8 mouse cellular contexts compared by ENCODE assay signal in genomic region chr10:62332514-62332913, GRCm38 (mm10). TPM values are rescaled to one million over a fixed set of nuclear protein-coding genes. Genes with fewer than 3 reads are reported as not detected.
DNase-seq lines count a peak whose midpoint lies in the region; ATAC-seq and TF ChIP-seq lines count a peak whose summit lies in the region.

No protein-coding gene starts in this region.

- DNase-seq in gastrocnemius, adult 2 months: peak; percentile 55
- DNase-seq in gastrocnemius, adult 8-10 months (ENCODE audit: low spot score in 2 of 2): no peak
- DNase-seq in adrenal gland, postnatal 36 days: peak; percentile 43 to 57
- peak; percentile 61 for DNase-seq in fibroblast of lung, adult 2 months (ENCODE audit: low read depth)
- DNase-seq in kidney, adult 11 months: peak; percentile 53
- DNase-seq in liver, embryonic 11.5 days (ENCODE audit: low spot score): peak; percentile 67
- peak; percentile 41 for DNase-seq in right cerebral cortex, postnatal 14 days

- intact Hi-C loops in gastrocnemius, adult 2 months (cut with DNase I): no loop called here

- H3K36me3 ChIP-seq in liver, embryonic 11.5 days (ENCODE audit: control insufficient read depth, insufficient read depth, low read length): 0 out of 2 replicates have a peak, but pooled peaks cover 3% of the 10 kb centered on the region

- TF ChIP-seq CTCF in gastrocnemius, adult 2 months (IDR thresholded peaks at IDR 0.05): no peak

- no peaks in the 10 kb centered on the region for H3K27me3 ChIP-seq in liver, embryonic 11.5 days (replicated peaks; ENCODE audit: control insufficient read depth, insufficient read depth, low read length)

- WGBS in liver, embryonic 11.5 days: 17% methylated on average over 7 of the region's 7 CpGs

- H3K27ac ChIP-seq in gastrocnemius, adult 2 months: peak overlapping the region; percentile 63
- peak overlapping the region; percentile 90 for H3K27ac ChIP-seq in liver, embryonic 11.5 days (ENCODE audit: low read depth, low read length)

- H3K4me3 ChIP-seq in gastrocnemius, adult 2 months: peak overlapping the region; percentile 54
- H3K4me3 ChIP-seq in liver, embryonic 11.5 days (ENCODE audit: low read depth, low read length): peak overlapping the region; percentile 7

- H3K4me2 ChIP-seq in liver, embryonic 11.5 days: peak overlapping the region; percentile 65

- peak; percentile 81 for ATAC-seq in liver, embryonic 11.5 days (replicated peaks; ENCODE audit: low FRiP score)
- ATAC-seq in granulocyte monocyte progenitor cell, adult 5-6 weeks (replicated peaks; ENCODE audit: poor library complexity, severe bottlenecking): no peak

- H3K4me1 ChIP-seq in liver, embryonic 11.5 days (replicated peaks; ENCODE audit: control insufficient read depth, insufficient read depth, low read length): peaks cover 80% of the 10 kb centered on the region

- H3K9me3 ChIP-seq in liver, embryonic 11.5 days (ENCODE audit: control insufficient read depth, low read length): no peaks in the 10 kb centered on the region

- peak overlapping the region; percentile 31; the same call in 1 of the 2 replicates for H3K9ac ChIP-seq in liver, embryonic 11.5 days (ENCODE audit: low read depth, low read length)

RNA-seq across cellular contexts. Expression of gene Hk1, which starts 47.2 kb away (rescaled TPM):
- 1 to 10 TPM; 6.2 to 8.7 TPM for total RNA-seq in gastrocnemius, adult 2 months (2021)
- total RNA-seq in gastrocnemius, adult 8-10 months (2022): 1 to 10 TPM; 3.3 to 6.0 (median 5.3) TPM
- 10 to 100 TPM; 25.3 to 25.9 TPM for total RNA-seq in adrenal gland, postnatal 36 days (2021)
- polyA plus RNA-seq in liver, embryonic 11.5 days (2014; fragmentation: Nextera tagmentation; extraction: Ambion mirVana): 123 and 141 TPM in 2 replicates
- total RNA-seq in granulocyte monocyte progenitor cell, adult 5-6 weeks (2014; fragmentation: Nextera tagmentation): 46.4 and 67.3 TPM in 2 replicates
- total RNA-seq in granulocyte monocyte progenitor cell, adult 5-6 weeks (2017): 72.6 and 73.2 TPM in 2 replicates

Comparison
In these comparisons a context has a peak if more than half of its experiments do, and no peak if none do; other contexts are left out.
1. DNase-seq: peak in gastrocnemius, adult 2 months (single experiment), adrenal gland, postnatal 36 days (2 of 2), fibroblast of lung, adult 2 months (single experiment), kidney, adult 11 months (single experiment), liver, embryonic 11.5 days (single experiment) and right cerebral cortex, postnatal 14 days (single experiment); none in gastrocnemius, adult 8-10 months (0 of 2).